Mouse (Mus musculus) layer of hippocampus, adult 9-11 months (tissue): Measurements from ENCODE around the gene Rybp.

Experiments
- DNase-seq: peaks from one replicate; pipeline ENCODE4 v3.0.0; 2022

The Rybp gene

DNA sequence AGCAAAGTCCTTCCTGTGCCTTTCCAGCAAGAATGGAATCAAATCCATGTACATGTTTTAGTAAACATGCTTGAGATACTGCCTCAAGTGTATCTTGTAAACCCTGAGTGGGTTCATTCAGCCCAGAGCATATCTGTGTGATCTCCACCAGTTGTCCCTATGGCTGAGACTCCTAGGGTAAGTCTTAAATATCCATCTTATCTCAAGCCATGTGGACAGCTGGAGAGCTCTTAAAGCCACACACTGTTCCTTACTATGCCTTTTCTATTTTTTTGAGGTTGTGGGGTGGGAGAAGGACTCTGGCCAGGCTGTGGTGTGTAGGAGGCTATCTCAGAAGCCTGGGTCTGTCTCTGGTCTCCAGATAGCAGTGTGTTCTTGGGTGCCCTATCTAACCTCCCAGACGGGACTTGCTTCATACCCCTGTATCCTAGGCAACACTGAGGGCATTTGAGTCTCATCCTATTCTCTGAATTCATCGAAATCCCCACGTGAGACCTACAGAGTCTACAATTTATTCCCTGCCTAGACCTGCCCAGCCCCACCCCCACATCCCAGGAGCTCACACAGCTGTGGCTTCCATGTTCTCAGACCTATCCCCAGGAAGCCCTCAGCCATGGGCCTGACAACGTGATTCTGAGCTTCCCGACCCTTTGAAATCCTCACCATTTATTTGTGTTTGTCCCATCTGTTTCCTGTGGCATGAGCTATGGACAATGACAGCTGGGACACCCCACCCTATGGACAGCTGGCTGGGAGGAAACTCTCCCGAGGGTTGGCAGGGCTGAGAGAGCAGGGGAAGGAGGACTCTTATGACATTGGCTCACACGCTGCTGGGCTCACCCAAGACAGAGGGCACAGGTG is 98.2 kb downstream of the Rybp start:
- DNase-seq: no peak

DNA sequence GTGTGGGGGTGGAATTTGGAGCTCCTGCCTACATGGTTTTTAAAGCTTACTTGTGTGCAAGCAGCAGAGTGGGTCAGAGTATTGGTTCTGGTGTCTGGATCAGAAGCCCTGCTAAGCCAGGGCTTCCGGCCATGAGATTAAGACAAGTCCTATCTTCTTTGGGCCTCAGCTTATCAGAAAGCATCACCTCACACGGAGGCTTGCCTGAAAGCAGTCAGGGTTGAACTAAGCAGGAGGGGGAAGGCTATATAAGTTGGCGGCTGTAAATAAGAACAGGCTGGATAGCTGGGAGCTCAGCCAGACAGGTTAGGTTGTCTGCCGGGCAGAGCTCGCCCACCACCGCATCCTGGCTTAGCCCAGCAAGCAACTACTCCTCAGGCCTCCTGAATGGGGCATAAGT is 99.5 kb downstream of the Rybp start:
- no peak for DNase-seq

DNA sequence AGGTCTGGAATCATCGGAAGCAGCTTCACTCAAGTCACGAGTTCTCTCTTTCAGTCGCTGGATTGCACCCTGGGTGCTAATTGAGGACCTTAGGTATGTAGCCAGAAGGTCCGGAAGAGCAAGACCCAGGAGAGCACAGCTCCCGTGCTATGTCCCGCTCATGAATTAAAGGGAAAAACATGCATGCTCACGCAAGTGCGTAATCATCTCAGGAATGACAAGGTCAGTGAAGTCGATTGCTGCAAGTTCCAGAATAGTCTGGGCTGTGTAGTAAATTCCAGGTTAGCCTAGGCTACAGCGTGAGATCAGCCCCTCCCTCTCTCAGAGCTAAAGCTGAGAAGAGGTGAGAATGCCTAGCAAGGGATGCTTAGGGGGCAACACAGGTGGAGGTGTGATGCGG is 100.5 kb downstream of the Rybp start:
- no peak for DNase-seq

DNA sequence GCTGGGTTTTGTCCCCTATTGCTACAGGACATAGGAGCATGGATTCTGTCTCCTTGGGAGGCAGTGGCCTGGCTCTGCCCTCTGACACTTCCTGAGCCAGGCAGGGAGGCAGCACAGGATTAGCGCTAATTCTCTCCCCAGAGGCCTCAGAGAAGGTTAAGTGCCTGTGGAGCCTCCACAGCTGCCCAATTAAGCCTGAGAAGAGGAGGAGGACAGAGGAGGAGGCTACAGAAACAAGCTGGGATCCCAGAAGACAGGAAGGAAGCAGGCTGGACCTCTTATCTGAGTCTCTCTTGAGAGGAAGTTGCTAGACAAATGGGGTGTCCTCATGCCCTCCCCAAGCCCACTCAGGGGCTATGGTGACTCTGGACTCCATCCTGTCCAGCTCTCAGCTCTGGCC is 101.8 kb downstream of the Rybp start:
- no peak for DNase-seq

DNA sequence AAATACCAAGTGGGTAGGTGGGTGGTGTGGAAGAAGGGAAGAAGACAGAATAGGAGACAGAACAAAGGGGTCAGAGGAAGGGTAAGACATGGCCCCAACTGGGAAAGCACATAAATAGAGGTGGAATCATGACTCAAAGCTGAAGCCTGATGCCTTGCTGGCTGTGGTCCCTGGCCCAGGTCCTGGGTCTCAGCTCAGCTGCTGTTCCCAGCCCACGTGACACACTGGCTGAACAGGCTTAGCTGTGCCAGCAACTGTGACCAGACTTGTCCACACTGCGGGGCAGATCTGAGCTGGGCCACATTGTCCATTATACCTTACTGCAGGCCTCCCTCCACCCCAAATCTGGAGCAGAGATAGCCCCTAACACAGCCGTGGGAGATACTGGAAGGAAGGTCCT is 103.9 kb downstream of the Rybp start:
- no peak for DNase-seq

DNA sequence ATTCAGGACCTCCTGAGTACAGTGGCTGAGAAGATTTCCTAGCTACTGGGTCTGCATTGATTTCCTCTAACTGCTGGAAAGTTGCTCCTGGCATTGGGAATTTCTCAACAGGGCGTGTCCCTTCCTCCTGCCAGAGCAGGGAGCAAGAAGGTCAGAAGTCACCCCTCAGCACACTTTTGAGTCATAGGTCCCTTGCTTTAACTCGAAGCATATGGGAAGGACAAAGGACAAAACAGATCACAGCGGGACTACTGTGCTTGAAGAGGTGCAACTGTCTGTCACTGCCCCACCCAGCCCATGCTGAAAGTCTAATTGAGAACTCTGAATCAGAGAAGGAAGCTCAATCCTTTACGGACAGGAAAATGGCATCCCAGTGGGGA is 106.4 kb downstream of the Rybp start:
- DNase-seq: no peak

DNA sequence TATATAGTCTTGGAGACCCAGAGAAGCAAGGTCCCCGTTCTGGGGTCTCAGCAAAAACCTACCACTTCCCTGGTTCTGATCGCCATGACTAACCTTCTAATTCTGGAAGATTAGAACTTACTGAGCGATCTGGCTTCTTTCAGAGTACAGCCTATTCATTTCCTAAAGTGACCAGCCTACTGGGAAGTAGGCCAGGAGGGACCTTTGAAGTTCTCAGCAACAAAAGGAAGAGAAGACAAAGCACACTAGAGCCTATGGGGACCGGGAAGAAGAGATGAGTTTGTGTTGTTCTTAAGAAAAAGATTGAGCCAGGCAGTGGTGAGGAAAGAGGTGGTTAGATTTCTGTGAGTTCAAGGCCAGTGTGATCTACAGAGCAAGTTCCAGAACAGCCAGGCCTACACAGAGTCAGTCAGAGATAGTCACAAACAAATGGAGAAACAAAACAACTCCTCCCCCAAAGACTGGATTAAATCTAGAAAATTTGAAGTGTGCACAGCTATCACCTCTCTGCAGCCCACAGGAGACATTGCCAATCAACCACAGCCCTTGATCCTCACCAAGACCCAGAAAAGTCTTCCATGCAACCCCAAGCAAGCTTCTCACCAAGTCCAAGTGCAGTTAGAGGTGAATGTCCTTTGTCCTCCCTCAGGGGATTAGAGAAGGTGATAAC is 106.9 kb downstream of the Rybp start:
- no peak for DNase-seq

DNA sequence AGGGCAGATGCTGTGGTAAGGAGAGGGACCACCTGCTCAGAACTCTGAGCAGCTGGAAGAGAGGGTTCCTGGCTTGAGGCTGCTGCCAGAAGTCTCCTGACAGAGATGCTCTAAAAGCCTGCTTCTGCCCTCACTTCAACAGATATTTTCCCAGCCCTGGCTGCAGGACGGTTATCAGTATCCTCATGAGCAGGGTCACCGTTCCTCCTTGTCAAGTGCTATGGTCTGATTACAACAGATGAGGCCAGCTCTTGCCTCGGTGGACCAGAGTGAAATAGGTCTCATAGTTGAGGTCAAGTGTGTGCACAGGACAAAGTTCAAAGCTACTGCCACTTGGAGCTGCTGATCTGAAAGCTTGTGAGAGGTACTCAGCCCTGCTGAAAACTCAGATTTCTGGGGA is 108.5 kb downstream of the Rybp start:
- no peak for DNase-seq
